Mouse (Mus musculus) testis, postnatal 14 days (tissue): ENCODE results near the gene Gm20388.
A peak's percentile ranks its signal among the peaks of the same experiment; 100 is the strongest.

Source experiments
- DNase-seq: peaks from one replicate; pipeline ENCODE4 v3.0.0; 2021; ENCODE audit warnings: low spot score

The Gm20388 gene

DNA sequence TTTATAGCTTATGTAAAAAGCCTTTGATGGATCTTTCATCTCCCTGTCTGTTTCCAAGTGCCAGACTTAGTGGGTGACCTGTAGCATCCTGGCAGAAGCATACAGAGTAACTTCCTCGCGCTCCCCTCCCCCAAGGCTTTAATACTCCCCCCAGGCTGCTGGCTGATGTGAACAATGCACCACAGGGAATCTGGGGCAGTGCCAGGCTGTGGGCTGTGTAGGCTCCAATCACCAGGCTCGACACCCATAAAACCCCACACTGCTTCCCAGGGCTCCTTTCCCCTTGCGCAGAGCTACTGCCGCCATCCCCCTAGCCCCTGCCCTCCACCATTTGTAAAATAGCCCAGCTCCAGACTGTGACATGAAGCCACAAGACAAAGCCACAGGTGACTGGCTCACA is 257.2 kb downstream of the Gm20388 start:
- DNase-seq: no peak

DNA sequence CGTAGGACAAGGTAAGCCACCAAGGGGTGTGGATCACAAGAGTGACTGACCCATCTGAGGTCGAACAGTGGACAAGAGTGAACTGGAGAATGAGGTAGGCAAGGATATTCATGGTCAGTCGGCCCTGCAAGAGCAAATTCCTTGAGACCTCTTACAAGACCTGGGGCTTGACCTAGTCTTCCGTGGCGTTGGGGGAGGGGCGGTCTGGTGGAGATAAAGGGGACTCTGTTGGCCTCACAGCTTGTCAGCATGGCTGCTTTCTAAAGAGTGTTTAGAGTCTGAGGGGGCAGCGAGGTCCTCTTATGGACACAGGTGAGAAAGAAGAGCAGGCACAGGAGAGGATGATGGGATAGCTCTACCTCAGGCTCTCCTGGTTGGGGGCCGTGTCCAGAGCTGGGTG is 258.5 kb downstream of the Gm20388 start:
- no peak for DNase-seq

GRCm38 (mm10) chr8:120173195-120173594 is 262.6 kb downstream of the Gm20388 start:
- DNase-seq: no peak

- no peak for DNase-seq
Measured at GRCm38 (mm10) chr8:120174606-120175005, 264.0 kb downstream of the Gm20388 start.

- DNase-seq: no peak
Measured at GRCm38 (mm10) chr8:120176605-120177004, 266.0 kb downstream of the Gm20388 start.

- peak; percentile 83 for DNase-seq
Measured at GRCm38 (mm10) chr8:120177318-120178123, 266.9 kb downstream of the Gm20388 start, which contains the start of gene Fam92b. Fam92b (minus strand) TSS chr8:120177466.

DNA sequence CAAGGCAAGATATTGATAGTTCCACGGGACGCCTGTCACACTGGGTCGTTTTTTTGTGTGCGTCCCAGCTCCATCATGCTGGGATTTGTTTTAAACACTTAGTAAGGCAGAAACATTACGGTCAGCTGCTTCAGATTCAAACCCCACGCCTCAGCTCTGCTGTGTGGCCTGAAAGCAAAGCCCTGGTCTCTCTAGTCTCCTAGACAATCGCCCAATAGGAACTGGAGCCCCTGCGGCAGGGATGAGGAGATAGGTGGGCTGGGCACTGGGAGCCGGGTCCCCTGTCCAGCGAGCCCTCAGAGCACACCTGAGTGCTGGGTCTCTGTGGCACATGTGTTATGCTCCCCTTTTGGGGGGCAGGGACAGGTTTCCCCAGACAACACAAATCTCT is 267.5 kb downstream of the Gm20388 start:
- DNase-seq: no peak

DNA sequence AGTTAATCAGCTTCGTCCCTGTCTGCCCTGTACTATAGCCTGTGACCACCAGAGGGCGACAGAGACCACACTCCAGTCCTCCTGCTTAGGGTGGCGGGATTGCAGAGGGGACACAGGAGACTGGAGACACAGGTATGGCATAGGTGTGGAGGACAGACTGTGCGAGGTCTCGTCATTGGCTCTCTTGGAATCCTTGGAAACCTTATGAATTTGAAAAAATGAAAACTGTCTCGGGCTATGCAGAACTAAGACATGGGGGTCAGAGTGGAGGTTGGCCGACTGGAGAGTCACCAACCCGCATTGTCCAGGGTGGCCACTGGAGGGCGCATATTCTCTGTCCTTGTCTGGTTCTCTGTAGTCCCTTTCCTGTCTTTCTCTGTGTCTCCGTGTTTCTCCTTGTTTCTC is 268.4 kb downstream of the Gm20388 start:
- DNase-seq: peak; percentile 75

DNA sequence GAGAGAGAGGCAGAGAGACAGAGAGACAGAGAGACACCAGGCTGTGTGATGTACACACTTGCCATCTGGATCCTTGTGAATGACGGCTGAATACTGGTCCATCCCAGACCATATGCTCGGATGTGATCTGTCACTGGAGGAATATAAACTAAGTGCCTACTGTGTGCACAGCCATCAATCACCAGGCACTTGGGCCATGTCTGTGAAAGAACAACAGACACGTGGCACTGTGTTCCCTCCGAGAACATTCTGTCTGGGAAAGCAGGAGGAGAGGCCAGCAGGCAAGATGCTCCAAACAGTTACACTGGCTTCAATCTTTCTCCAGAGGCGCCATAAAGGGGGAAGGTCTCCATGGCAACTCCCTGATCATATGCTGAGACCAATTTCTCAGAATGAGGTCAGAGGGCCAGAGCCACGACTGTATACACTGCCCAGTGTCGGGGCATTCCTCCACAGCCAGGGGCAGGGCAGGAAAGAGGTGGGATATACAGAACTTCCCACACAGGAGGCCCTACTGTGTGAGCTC is 269.9 kb downstream of the Gm20388 start:
- no peak for DNase-seq

DNA sequence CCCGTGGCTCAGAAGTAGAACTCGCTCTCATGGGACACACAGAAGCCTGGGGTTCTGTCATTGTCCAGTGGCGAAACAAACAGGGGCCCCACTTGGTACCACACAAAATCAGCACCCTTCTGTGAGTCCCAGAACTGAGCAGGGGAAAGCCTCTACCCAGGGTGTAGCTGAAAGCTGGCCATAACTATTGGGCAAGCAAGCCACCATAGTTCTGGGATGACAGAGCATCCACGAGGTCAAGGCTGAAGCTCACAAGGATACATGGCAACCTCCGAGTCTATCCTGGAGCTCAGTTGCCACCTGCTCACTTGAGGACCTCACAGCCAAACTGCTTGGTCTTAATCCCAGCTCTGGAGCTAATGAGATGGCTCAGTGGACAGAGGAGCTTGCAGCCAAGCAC is 270.6 kb downstream of the Gm20388 start:
- no peak for DNase-seq

DNA sequence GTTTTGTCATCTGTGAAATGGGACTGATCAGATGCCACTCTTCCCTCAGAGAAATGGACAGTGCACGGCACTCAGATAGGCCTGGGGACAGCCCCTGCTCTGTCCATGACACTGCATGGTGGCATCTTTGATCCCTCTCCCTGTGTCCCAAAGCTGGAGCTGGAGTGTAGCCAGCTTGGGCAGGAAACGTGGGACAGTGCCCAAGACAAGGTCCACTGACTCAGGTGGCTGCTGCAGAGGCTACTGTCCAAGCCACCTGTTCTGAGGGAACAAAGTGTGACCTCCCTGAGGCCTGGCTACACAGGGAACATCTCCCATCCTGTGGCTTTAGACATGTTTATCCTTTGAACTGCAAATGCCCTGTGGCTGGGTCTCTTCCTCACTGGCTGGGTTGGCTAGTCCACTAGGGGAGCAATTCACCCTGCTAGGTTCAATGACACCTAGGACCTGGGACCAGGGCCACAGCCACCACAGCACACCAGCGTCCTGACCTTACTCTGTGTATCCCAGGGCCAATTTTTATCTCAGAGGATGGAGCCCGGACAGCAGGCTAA is 271.3 kb downstream of the Gm20388 start:
- no peak for DNase-seq

DNA sequence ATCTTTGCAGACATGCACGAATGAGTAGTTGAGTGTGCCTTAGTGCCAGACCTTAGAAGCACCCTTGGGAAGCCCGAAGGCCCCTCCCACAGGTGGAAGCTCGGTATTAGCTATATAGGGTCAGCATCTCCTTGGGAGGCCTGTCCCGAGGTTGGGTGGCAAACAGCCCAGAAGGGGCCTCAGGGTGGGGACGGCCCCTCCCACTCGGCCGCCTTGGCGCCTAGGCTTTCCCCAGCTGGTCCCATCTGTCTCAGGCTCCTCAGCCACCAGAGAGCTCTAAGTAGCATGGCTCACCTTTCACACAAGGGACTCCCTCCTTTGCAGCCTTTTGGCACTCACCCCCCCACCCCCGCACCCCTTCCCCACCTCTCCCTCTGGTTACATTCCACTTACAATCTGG is 273.7 kb downstream of the Gm20388 start:
- peak; percentile 43 for DNase-seq

- peak; percentile 46 for DNase-seq
Measured at GRCm38 (mm10) chr8:120184850-120185792, 274.5 kb downstream of the Gm20388 start.

GRCm38 (mm10) chr8:120186454-120186853 is 275.8 kb downstream of the Gm20388 start:
- DNase-seq: no peak

GRCm38 (mm10) chr8:120188510-120188909 is 277.9 kb downstream of the Gm20388 start:
- no peak for DNase-seq

- no peak for DNase-seq
Measured at GRCm38 (mm10) chr8:120189440-120189839, 278.8 kb downstream of the Gm20388 start.

GRCm38 (mm10) chr8:120190107-120190809 is 279.6 kb downstream of the Gm20388 start:
- DNase-seq: no peak

- peak; percentile 86 for DNase-seq
Measured at GRCm38 (mm10) chr8:120190810-120191413, 280.3 kb downstream of the Gm20388 start.

- no peak for DNase-seq
Measured at GRCm38 (mm10) chr8:120191633-120192032, 281.0 kb downstream of the Gm20388 start.

DNA sequence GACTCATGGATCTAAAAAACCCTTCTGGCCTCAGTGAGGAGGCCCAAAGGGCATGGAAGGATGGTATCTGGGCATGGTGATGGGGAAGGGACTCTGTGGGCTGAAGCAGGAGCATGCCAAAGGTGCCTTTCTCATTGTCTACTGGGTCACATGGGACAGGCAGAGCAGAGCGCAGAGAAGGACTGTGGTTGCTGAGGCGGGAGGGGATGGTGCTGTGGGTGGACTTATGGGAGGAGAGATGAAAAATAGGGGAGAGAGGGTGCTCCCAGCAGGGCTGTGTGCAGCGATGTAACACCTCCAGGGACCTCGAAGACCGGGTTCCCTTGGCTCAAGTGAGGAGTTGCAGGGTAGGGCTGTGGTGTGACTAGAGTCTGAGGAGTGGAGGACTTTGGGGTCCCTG is 281.5 kb downstream of the Gm20388 start:
- DNase-seq: no peak

- DNase-seq: no peak
Measured at GRCm38 (mm10) chr8:120201351-120201750, 290.7 kb downstream of the Gm20388 start.
